Mouse (Mus musculus) telencephalon, adult 2 months (tissue): ENCODE data around the gene Rad9a.
A peak's percentile ranks its signal among the peaks of the same experiment; 100 is the strongest.
"Not testable (repeated sequence)": the region's sequence is repeated elsewhere in the genome, so short reads cannot be mapped to it uniquely, and the experiment has no call there.

Source experiments
- DNase-seq: peaks from one replicate; pipeline ENCODE4 v3.0.0-alpha.2; 2011; ENCODE audit warnings: low read depth, low spot score

The Rad9a gene

GRCm38 (mm10) chr19:4201291-4201909, at the start of gene Rad9a:
Gene Rad9a, minus strand, starts transcription at chr19:4201662.
- DNase-seq: peak; percentile 95

- not testable (repeated sequence) for DNase-seq
Observed at GRCm38 (mm10) chr19:4248683-4249082, 47.2 kb upstream of the Rad9a start.

GRCm38 (mm10) chr19:4247010-4247409, 45.5 kb upstream of the Rad9a start:
- no peak for DNase-seq

- no peak for DNase-seq
Observed at GRCm38 (mm10) chr19:4244775-4245174, 43.3 kb upstream of the Rad9a start.

GRCm38 (mm10) chr19:4242416-4242815, 41.0 kb upstream of the Rad9a start:
- DNase-seq: no peak

- no peak for DNase-seq
Observed at GRCm38 (mm10) chr19:4240247-4240668, 38.8 kb upstream of the Rad9a start.

- DNase-seq: no peak
Observed at GRCm38 (mm10) chr19:4234548-4234947, 33.1 kb upstream of the Rad9a start.

- DNase-seq: no peak
Observed at GRCm38 (mm10) chr19:4232651-4233050, 31.2 kb upstream of the Rad9a start.

GRCm38 (mm10) chr19:4232186-4232572, 30.7 kb upstream of the Rad9a start:
- DNase-seq: no peak

- peak; percentile 99 for DNase-seq
Observed at GRCm38 (mm10) chr19:4231253-4232185, 30.1 kb upstream of the Rad9a start, which contains the start of gene Pold4. Gene Pold4, plus strand, starts transcription at chr19:4231899.

- no peak for DNase-seq
Observed at GRCm38 (mm10) chr19:4230415-4230814, 29.0 kb upstream of the Rad9a start.

GRCm38 (mm10) chr19:4229451-4230076, 28.1 kb upstream of the Rad9a start:
- no peak for DNase-seq

- no peak for DNase-seq
Observed at GRCm38 (mm10) chr19:4228891-4229290, 27.4 kb upstream of the Rad9a start.

- DNase-seq: no peak
Observed at GRCm38 (mm10) chr19:4227894-4228678, 26.6 kb upstream of the Rad9a start.

- no peak for DNase-seq
Observed at GRCm38 (mm10) chr19:4227446-4227845, 26.0 kb upstream of the Rad9a start.

GRCm38 (mm10) chr19:4226779-4227178, 25.3 kb upstream of the Rad9a start:
- DNase-seq: no peak

GRCm38 (mm10) chr19:4222165-4222564, 20.7 kb upstream of the Rad9a start:
- DNase-seq: no peak

GRCm38 (mm10) chr19:4220957-4221743, 19.7 kb upstream of the Rad9a start:
- no peak for DNase-seq

- no peak for DNase-seq
Observed at GRCm38 (mm10) chr19:4220416-4220815, 19.0 kb upstream of the Rad9a start.

- DNase-seq: no peak
Observed at GRCm38 (mm10) chr19:4219943-4220342, 18.5 kb upstream of the Rad9a start.

GRCm38 (mm10) chr19:4218784-4219183, 17.3 kb upstream of the Rad9a start:
- DNase-seq: no peak
